Mouse (Mus musculus) spleen, adult 2 months (tissue): ENCODE results near the gene Gm20441. TPM values are rescaled to one million over a fixed set of nuclear protein-coding genes. Genes with fewer than 3 reads are reported as not detected.
A peak's percentile ranks its signal among the peaks of the same experiment; 100 is the strongest.
"Not testable (repeated sequence)": the region's sequence is repeated elsewhere in the genome, so short reads cannot be mapped to it uniquely, and the experiment has no call there.

Experiments used
- DNase-seq, 2 experiments: peaks; one replicate each; pipeline versions ENCODE4 v3.0.0 to v3.0.0-alpha.2; 2012 to 2021; ENCODE audit warnings: low spot score in 2 of 2, low read depth in 1 of 2
- H3K27ac ChIP-seq: fragments of 200-500 bp; 2 replicates; pipeline ENCODE4 v1.5.1; 2012; ENCODE audit warnings: low read length, inconsistent platforms; ENCODE audit not compliant: insufficient read depth
- H3K27me3 ChIP-seq: fragments of 200-500 bp; 2 replicates; pipeline ENCODE4 v1.6.1; 2012; ENCODE audit warnings: mild to moderate bottlenecking, moderate library complexity, low read length, inconsistent platforms; ENCODE audit not compliant: control insufficient read depth, insufficient read depth
- H3K36me3 ChIP-seq: fragments of 200-500 bp; 2 replicates; pipeline ENCODE4 v1.6.1; 2012; ENCODE audit warnings: mild to moderate bottlenecking, low read length, inconsistent platforms; ENCODE audit not compliant: control insufficient read depth, insufficient read depth
- H3K4me1 ChIP-seq: fragments of 200-500 bp; 2 replicates; pipeline ENCODE4 v1.6.1; 2011; ENCODE audit warnings: inconsistent platforms; ENCODE audit not compliant: control insufficient read depth, insufficient read depth, insufficient read length
- H3K4me3 ChIP-seq: fragments of 200-500 bp; 2 replicates; pipeline ENCODE4 v1.5.1; 2011; ENCODE audit warnings: mild to moderate bottlenecking, inconsistent platforms; ENCODE audit not compliant: insufficient read depth, insufficient read length; ENCODE audit errors: extremely low read depth
- CTCF ChIP-seq: fragments of 200-500 bp; IDR thresholded peaks from 2 replicates; pipeline ENCODE4 v1.5.1; 2011; ENCODE audit warnings: mild to moderate bottlenecking, inconsistent platforms; ENCODE audit not compliant: insufficient read depth, insufficient read length, insufficient replicate concordance; ENCODE audit errors: extremely low read depth
- POLR2A ChIP-seq: fragments of 200-500 bp; IDR thresholded peaks from 2 replicates; pipeline ENCODE4 v1.6.1; 2011; ENCODE audit warnings: low read depth, low read length, inconsistent platforms
- WGBS: fragments of 180-500 bp; shearing (Covaris S2); methylation state at CpG from one replicate; pipeline ENCODE4 v1.1.7; 2018; 5-methylcytosine and 5-hydroxymethylcytosine counted together
- polyA plus RNA-seq: library from polyadenylated mRNA; depleted of rRNA; stranded (reverse); fragments of >200 nt; gene quantifications from 2 replicates; pipeline ENCODE4 v1.2.3, GENCODE M21; 2012

The Gm20441 gene
- polyA plus RNA-seq, 1 experiment: not detected

DNA sequence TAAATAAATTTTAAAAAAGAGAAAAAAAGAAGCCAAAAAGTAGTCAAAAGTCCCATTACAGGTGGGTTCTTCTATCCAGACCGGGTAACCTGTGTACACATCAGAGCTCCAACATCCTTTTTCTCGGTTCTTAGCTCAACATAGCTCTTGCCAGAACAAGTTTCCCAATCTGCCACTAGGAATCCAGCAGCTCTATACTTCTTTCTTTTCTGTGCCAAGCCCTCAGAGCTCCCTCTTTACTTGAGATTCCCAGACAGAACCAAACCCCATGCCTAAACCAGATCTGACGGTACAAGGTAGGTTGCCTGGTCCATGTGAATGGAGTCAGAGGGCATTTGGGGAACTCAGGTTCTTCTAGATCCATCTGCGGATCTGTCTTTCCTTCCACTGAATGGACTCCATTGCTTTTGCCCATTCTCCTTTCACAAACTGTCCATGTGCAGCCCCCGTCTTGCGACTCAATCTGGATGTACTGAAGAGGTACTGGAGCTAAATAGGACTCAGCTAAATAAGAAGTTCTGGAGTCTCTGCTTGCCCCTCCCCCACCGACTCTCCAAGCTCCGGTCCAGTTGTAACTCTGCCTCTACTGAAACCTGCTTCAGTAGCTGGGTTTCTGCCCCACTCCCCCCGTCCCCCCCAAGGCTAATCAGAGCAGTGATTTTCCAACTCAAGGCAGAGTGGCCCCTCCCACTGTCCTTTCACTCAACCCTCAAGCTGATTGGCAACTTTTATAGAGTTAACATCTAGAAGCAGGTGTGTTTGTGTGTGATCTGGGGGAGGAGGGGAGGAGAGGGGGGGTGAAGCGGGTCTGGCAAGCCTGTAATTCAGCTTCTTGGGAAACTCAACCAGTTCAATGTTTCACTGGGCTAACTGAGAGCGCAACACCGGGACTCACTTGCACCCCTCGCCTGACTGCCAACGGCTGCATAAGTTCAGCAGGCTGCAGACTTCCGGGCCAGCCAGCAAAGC is 1.3 kb downstream of the Gm20441 start:
- Histone ChIP-seq H3K4me1 (no peaks in the 10 kb centered on the region; the same call in 1 of the 2 replicates), H3K4me3 (no peak overlapping the region), H3K27ac (no peak overlapping the region), H3K27me3 (no peaks in the 10 kb centered on the region), H3K36me3 (no peaks in the 10 kb centered on the region)
- no peak for TF ChIP-seq CTCF
- no peak for TF ChIP-seq POLR2A
- 55% methylated on average over 15 of the region's 15 CpGs for WGBS
- no peak for DNase-seq

GRCm38 (mm10) chr10:75777885-75778284 is 2.9 kb downstream of the Gm20441 start:
- WGBS: 93% methylated on average over 2 of the region's 2 CpGs
- Histone ChIP-seq H3K27me3 (no peaks in the 10 kb centered on the region), H3K4me1 (peaks cover under 1% of the 10 kb centered on the region; the same call in 1 of the 2 replicates), H3K36me3 (no peaks in the 10 kb centered on the region), H3K4me3 (no peak overlapping the region), H3K27ac (no peak overlapping the region)
- TF ChIP-seq POLR2A: no peak
- TF ChIP-seq CTCF: no peak
- no peak for DNase-seq

- no peak overlapping the region for H3K27ac ChIP-seq
- 88% methylated on average over 6 of the region's 6 CpGs for WGBS
These were observed 4.2 kb downstream of the Gm20441 start for GRCm38 (mm10) chr10:75776562-75776961.

DNA sequence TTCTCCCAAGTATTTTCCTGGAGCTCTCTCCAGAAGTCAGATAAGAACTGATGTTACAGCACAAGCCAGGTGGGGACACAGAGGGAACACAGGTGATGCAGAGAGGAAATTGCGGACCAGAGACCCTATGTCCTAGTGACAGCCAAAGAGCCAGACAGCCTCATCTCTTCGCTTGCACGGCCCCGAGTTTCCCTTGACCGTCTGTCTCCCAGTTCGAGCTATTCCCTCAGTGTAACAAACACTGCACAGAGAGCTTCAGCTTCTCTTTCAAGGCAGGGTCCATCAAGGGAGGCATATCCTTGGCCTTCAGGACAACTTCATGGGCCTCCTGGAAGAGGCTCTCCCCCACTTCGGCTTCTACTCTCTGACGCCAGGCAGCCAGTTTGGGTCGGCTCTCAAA is 6.2 kb downstream of the Gm20441 start:
- Histone ChIP-seq H3K4me1 (peaks cover 8% of the 10 kb centered on the region; the same call in 1 of the 2 replicates), H3K36me3 (no peaks in the 10 kb centered on the region), H3K27ac (no peak overlapping the region), H3K27me3 (no peaks in the 10 kb centered on the region), H3K4me3 (no peak overlapping the region)
- 89% methylated on average over 9 of the region's 9 CpGs for WGBS
- no peak for DNase-seq
- TF ChIP-seq POLR2A (no peak), CTCF (no peak)

More at GRCm38 (mm10) chr10:75776562-75776961, 4.2 kb downstream of the Gm20441 start:
- no peaks in the 10 kb centered on the region for H3K27me3 ChIP-seq
- H3K4me1 ChIP-seq: peaks cover 8% of the 10 kb centered on the region; the same call in 1 of the 2 replicates
- no peak for DNase-seq
- no peak overlapping the region for H3K4me3 ChIP-seq
- TF ChIP-seq CTCF (no peak), POLR2A (no peak)
- no peaks in the 10 kb centered on the region for H3K36me3 ChIP-seq

DNA sequence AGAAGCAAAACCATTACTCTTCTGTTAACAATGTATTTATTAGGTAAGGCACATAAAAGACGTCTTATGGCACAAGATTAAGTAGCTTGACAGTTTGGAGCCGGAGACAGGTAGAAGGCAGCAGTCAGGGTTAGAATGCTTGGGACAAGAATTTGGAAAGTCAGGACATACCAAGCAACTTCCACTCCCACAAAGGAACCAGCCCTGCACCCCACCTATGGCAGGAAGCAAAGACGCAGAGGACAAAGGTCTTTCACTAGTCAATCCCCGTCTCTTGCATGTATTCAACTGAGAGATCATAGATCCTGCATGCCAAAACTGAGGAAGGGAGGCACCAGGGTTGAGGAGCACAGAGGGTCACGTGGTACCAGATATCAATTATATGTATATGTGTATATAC is 6.7 kb downstream of the Gm20441 start:
- H3K36me3 ChIP-seq: no peaks in the 10 kb centered on the region
- H3K27me3 ChIP-seq: no peaks in the 10 kb centered on the region
- TF ChIP-seq CTCF: no peak
- no peak for TF ChIP-seq POLR2A
- no peak overlapping the region for H3K4me3 ChIP-seq
- no peak for DNase-seq
- peaks cover 8% of the 10 kb centered on the region; the same call in 1 of the 2 replicates for H3K4me1 ChIP-seq
- whole genome bisulfite sequencing: 95% methylated on average over 5 of the region's 5 CpGs
- H3K27ac ChIP-seq: no peak overlapping the region

GRCm38 (mm10) chr10:75772795-75773664 is 7.7 kb downstream of the Gm20441 start, which contains the start of gene Ddt:
TSS of gene Ddt (minus strand) at chr10:75773414.
- DNase-seq: peak; percentile 85 to 86
- Histone ChIP-seq H3K4me1 (peaks cover 8% of the 10 kb centered on the region; the same call in 1 of the 2 replicates), H3K4me3 (peak within 1 kb of the TSS; percentile 74), H3K27me3 (no peaks in the 10 kb centered on the region), H3K36me3 (no peaks in the 10 kb centered on the region), H3K27ac (peak within 1 kb of the TSS; percentile 6; the same call in 1 of the 2 replicates)
- TF ChIP-seq CTCF (0 out of 2 replicates have a peak, but pooled peaks have one; percentile 1), POLR2A (no peak)
- under 1% methylated on average over 47 of the region's 47 CpGs for WGBS

DNA sequence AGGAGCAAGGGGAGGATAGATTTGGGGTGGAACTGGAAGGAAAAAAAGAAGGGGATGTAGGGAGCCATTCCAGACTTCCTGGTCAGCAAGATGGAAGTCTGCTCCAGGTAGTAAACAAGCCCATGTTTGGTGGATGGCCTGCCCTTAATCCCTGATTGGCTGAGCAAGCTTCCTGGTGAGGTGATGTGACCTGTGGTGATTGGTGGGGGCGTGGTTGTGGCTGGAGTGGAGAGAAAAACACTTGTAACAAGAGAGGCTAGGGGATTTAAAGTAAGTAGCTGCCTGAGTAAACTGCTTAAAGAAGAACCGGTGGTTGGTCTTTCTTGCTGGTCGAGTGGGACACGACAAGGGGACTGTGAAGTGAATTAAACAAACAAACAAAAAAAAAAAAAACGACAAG is 13.0 kb downstream of the Gm20441 start:
- H3K4me1 ChIP-seq, H3K27ac ChIP-seq, H3K4me3 ChIP-seq, H3K27me3 ChIP-seq, DNase-seq, H3K36me3 ChIP-seq: not testable (repeated sequence)
- 64% methylated on average over 5 of the region's 5 CpGs for WGBS
